Mouse (Mus musculus) heart, embryonic 14.5 days (tissue): Measurements from ENCODE around the gene Iqcc. TPM values are rescaled to one million over a fixed set of nuclear protein-coding genes. Genes with fewer than 3 reads are reported as not detected.

Experiments
- ATAC-seq: fragments of 200-750 bp; cut with Nextera tagmentation; 2 replicates; pipeline ENCODE4 v1.8.0; 2017; ENCODE audit warnings: low read depth, moderate TSS enrichment; ENCODE audit not compliant: insufficient number of reproducible peaks, insufficient read depth, low FRiP score
- H3K27ac ChIP-seq, 2 experiments: fragments of 200-500 bp in 1 of 2; fragments of 300-500 bp in 1 of 2; sonication (generic) in 1 of 2; replicated peaks in 1 of 2; 2 replicates each; pipeline ENCODE4 v1.5.1; 2012 to 2014; ENCODE audit warnings: low read depth in 2 of 2, low read length in 2 of 2, control low read depth in 1 of 2, mild to moderate bottlenecking in 1 of 2, mixed read lengths in 1 of 2; ENCODE audit not compliant: control insufficient read depth in 1 of 2, insufficient read depth in 1 of 2
- H3K27me3 ChIP-seq: fragments of 300-500 bp; sonication (generic); 2 replicates; pipeline ENCODE4 v1.6.1; 2014; ENCODE audit warnings: mild to moderate bottlenecking, low read length, control low read depth; ENCODE audit not compliant: control insufficient read depth, insufficient read depth
- H3K36me3 ChIP-seq: fragments of 300-500 bp; sonication (generic); 2 replicates; pipeline ENCODE4 v1.6.1; 2014; ENCODE audit warnings: mild to moderate bottlenecking, control low read depth, low read length, mixed read lengths; ENCODE audit not compliant: control insufficient read depth, insufficient read depth
- H3K4me1 ChIP-seq, 2 experiments: fragments of 200-500 bp in 1 of 2; fragments of 300-500 bp in 1 of 2; sonication (generic) in 1 of 2; 2 replicates each; pipeline ENCODE4 v1.6.1; 2012 to 2014; ENCODE audit warnings: low read length in 2 of 2, control low read depth in 1 of 2, mixed read lengths in 1 of 2; ENCODE audit not compliant: control insufficient read depth in 2 of 2, insufficient read depth in 2 of 2
- H3K4me2 ChIP-seq: fragments of 300-500 bp; sonication (generic); 2 replicates; pipeline ENCODE4 v1.6.1; 2014; ENCODE audit warnings: mild to moderate bottlenecking, low read length
- H3K4me3 ChIP-seq, 2 experiments: fragments of 200-500 bp in 1 of 2; fragments of 300-500 bp in 1 of 2; sonication (generic) in 1 of 2; 2 replicates each; pipeline ENCODE4 v1.5.1; 2012 to 2014; ENCODE audit warnings: low read length in 2 of 2, mild to moderate bottlenecking in 2 of 2, control low read depth in 1 of 2, low read depth in 1 of 2, moderate library complexity in 1 of 2; ENCODE audit not compliant: control insufficient read depth in 1 of 2, insufficient read depth in 1 of 2
- H3K9ac ChIP-seq: fragments of 300-500 bp; sonication (generic); 2 replicates; pipeline ENCODE4 v1.6.1; 2014; ENCODE audit warnings: mild to moderate bottlenecking, low read length
- H3K9me3 ChIP-seq: fragments of 300-500 bp; sonication (generic); 2 replicates; pipeline ENCODE4 v1.6.1; 2016; ENCODE audit warnings: low read length, control low read depth; ENCODE audit not compliant: control insufficient read depth
- WGBS: fragments of 180-500 bp; shearing (Covaris S2); extraction: QIAGEN DNeasy Blood & Tissue Kit; methylation state at CpG from one replicate; pipeline ENCODE4 v1.1.7; 2014; 5-methylcytosine and 5-hydroxymethylcytosine counted together
- polyA plus RNA-seq: library from polyadenylated mRNA; unstranded; fragments of >200 nt; fragmentation: Nextera tagmentation; extraction: Ambion mirVana; gene quantifications from 2 replicates; pipeline ENCODE4 v1.2.1, GENCODE M21; 2014

The Iqcc gene
- polyA plus RNA-seq, 1 experiment from 2014 or later, result 25.1 TPM

DNA sequence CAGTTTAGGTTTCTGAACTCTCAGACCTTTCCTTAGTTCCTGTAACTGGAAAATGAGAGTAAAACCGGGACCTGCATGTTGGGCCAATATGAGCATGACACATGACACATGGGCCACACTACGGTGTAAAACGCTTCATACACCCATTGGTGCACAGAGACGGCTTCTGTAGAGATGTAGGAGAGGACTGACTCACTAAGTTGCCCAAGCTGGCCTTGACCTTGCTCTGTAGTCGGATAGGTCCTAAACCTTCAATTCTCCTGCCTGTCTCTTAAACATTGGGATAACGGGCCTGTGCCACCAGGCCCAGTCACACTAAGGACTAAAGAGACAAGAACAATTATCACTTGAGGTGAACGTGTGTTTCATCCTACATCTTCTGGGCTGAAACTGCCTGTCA lies 50.5 kb downstream of the Iqcc start:
- peaks cover 0 to 6% of the 10 kb centered on the region in 2 experiments; a peak in 1 of 4 replicates for H3K4me1 ChIP-seq
- no peaks in the 10 kb centered on the region for H3K36me3 ChIP-seq
- no peak overlapping the region for H3K27ac ChIP-seq
- no peaks in the 10 kb centered on the region for H3K9me3 ChIP-seq
- H3K4me2 ChIP-seq, result no peak overlapping the region
- H3K4me3 ChIP-seq, result no peak overlapping the region
- WGBS, result 87% methylated on average over 7 of the region's 7 CpGs
- no peaks in the 10 kb centered on the region for H3K27me3 ChIP-seq
- no peak for ATAC-seq
- H3K9ac ChIP-seq, result no peak overlapping the region

- H3K27ac ChIP-seq, result no peak overlapping the region
- no peak for ATAC-seq
- no peaks in the 10 kb centered on the region for H3K27me3 ChIP-seq
- no peak overlapping the region for H3K4me3 ChIP-seq
- H3K4me1 ChIP-seq, result no peaks in the 10 kb centered on the region
- H3K36me3 ChIP-seq, result no peaks in the 10 kb centered on the region
- H3K9ac ChIP-seq, result no peak overlapping the region
- no peaks in the 10 kb centered on the region for H3K9me3 ChIP-seq
- WGBS, result 75% methylated on average over 6 of the region's 6 CpGs
- H3K4me2 ChIP-seq, result no peak overlapping the region
Measured at GRCm38 (mm10) chr4:129565139-129565538, 53.8 kb downstream of the Iqcc start.

Other genes starting within 250 kb of the Iqcc start
- gene Zbtb8a, start 241.0 kb downstream of the Iqcc start, polyA plus RNA-seq, result 9.0 TPM in 2 replicates
- gene Zbtb8b, start 178.2 kb downstream of the Iqcc start, polyA plus RNA-seq, result 5.0 and 5.6 TPM in 2 replicates
- gene Bsdc1, start 157.5 kb downstream of the Iqcc start, polyA plus RNA-seq, result 23.2 and 25.5 TPM in 2 replicates
- gene Tssk3, start 128.1 kb downstream of the Iqcc start, polyA plus RNA-seq, result not detected in 2 replicates
- gene Fam229a, start 127.9 kb downstream of the Iqcc start, polyA plus RNA-seq, result not detected in 2 replicates
- gene Marcksl1, start 105.5 kb downstream of the Iqcc start, polyA plus RNA-seq, result 301 and 313 TPM in 2 replicates
- gene Hdac1, start 76.4 kb downstream of the Iqcc start, polyA plus RNA-seq, result 123 and 124 TPM in 2 replicates
- 2.6 and 3.2 TPM in 2 replicates for gene Lck, start 45.5 kb downstream of the Iqcc start, polyA plus RNA-seq
- 5.3 and 5.6 TPM in 2 replicates for gene Fam167b, start 40.5 kb downstream of the Iqcc start, polyA plus RNA-seq
- 192 and 207 TPM in 2 replicates for gene Eif3i, start 18.5 kb downstream of the Iqcc start, polyA plus RNA-seq
- gene Tmem234, start 18.4 kb downstream of the Iqcc start, polyA plus RNA-seq, result 158 and 179 TPM in 2 replicates
- gene Dcdc2b, start 4.8 kb downstream of the Iqcc start, polyA plus RNA-seq, result 1.1 and 2.6 TPM in 2 replicates
- gene Ccdc28b, start 4.8 kb upstream of the Iqcc start, polyA plus RNA-seq, result 49.8 and 53.3 TPM in 2 replicates
- 51.5 and 56.4 TPM in 2 replicates for gene Txlna, start 22.0 kb upstream of the Iqcc start, polyA plus RNA-seq
- 11.5 and 14.2 TPM in 2 replicates for gene Kpna6, start 53.7 kb upstream of the Iqcc start, polyA plus RNA-seq
- 7.1 and 13.4 TPM in 2 replicates for gene Tmem39b, start 77.7 kb upstream of the Iqcc start, polyA plus RNA-seq
- gene Khdrbs1, start 123.2 kb upstream of the Iqcc start, polyA plus RNA-seq, result 69.6 and 74.0 TPM in 2 replicates
- gene Ptp4a2, start 192.1 kb upstream of the Iqcc start, polyA plus RNA-seq, result 350 and 362 TPM in 2 replicates